Mouse (Mus musculus) MEL-GATA-1-ER (cell line): Measurements from ENCODE around the gene Maf.

Experiments
- DNase-seq: peaks from one replicate; pipeline ENCODE4 v3.0.0-alpha.2; 2012; ENCODE audit warnings: low read depth; ENCODE audit errors: extremely low read depth

Gene Maf

DNA sequence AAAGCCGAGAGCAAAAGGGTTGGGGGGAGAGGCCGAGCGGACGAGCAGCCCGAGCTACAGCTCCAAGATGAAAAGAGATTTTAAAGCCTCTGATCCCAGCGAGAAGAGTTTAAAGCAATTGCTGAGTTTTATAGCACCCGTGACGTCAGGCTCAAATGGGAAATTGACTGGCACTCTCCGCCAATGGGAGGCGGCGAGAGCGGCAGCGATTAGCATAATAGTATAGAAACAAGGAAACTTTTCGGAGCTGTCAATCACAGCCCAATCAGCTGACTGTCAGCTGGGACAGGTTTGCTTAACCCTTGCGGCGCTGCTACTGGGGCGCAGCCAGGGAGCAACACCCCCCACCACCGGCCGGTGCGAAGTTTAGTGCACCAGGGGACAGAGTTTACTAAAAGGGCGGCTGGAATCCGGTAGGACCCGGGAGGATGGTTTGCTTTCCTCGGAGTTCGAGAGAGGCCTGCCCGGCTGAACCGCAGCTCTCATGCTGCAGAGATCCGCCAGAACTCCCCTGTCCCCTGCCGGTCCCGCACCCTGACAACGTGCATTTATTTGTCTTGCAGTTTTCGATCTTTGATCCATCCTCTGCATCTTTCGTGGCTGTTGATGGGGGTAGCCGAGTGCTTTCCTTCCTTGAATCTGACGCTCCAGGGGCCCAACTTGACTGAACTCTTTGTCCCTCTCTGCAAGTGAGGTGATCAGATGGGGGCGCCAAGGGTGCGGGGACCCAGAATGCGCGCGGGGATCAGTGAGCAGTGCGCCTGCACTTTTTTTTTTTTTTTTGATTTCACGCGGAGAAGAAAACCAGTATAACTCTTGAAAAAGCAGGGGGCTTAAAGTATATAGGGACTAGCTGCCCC lies at the start of gene Maf:
TSS of gene Maf (minus strand) at position 64 of the 860 bp plus-strand sequence.
- no peak for DNase-seq

- DNase-seq, result no peak
Measured at GRCm38 (mm10) chr8:115756965-115757364, 49.4 kb upstream of the Maf start.

DNA sequence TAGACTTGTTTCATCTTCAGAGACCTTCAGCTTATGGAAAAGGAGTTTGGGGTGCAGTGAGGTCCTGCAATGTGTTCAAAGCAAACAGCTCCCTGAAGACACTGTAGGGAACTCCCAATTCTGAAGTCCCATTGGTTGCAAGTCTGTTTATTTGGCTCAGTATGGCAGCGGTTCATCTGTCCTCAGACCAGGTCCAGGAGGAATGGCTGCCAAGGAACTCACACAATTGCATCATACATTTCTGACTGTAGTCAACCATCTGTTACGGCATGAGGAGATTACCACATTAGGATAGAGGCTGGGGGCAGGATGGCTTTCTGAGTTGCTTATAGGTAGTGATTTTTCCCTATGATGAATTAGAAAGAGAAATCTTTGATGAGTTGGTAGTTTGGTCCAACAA lies 48.4 kb upstream of the Maf start:
- DNase-seq, result no peak

- DNase-seq, result no peak
Measured at GRCm38 (mm10) chr8:115754694-115755093, 47.1 kb upstream of the Maf start.

DNA sequence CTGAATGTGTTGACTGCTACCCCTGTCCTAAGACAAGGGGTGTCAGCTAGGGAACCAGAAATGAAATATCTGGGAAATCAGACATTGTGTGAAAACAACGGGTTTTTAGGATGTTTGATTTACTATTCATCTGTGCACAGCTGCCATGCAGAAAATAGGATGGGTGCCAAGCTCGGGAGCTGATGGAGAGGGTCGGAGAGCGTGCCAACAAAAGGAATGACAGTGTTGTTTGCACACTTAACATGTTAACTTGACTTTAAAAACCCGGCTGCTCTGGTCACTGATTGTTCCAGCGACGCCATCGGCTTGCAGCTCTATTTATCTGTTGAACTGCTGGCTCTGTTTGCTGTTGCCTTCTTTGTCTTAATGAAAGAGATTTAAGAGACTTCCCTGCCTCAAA lies 46.2 kb upstream of the Maf start:
- DNase-seq, result no peak

- no peak for DNase-seq
Measured at GRCm38 (mm10) chr8:115747426-115747825, 39.8 kb upstream of the Maf start.

DNA sequence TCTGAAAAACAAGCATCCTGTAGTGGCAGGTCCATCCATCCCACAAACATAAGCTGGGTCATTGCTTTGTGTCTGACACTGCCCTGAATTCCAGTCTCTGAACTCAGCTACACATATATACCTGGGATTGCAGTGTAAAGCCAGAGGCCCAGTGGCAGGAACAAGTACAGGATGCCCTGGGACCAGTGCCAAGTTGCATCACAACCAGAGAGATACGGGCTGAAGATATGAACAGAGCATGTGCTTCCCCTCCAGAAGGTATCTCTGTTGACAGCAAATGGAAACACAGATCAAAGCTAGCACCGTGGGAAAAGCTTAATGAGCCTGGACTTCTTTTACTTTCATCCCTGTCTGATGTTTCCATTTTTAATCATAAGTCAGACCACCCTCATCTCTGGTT lies 38.1 kb upstream of the Maf start:
- DNase-seq, result no peak

- DNase-seq, result no peak
Measured at GRCm38 (mm10) chr8:115743441-115743840, 35.8 kb upstream of the Maf start.

DNA sequence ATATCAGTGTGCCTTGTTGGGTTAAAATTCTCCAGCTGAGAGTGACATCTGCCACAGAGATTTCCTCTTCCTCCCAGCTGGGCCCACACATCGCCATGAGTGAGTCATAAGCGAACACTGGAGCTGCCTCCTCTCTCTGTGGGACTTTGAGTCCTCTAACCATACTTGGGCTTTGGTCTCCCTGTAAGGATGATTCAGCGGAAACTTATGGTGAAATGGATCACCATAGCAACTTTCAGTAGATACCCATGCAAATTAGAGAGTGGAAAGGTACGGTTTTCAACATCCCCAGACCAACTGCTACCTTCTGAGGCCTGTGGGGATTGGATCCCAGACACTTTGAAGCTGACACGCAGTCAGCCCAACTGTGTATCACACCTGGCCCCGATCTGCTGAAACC lies 35.1 kb upstream of the Maf start:
- no peak for DNase-seq

DNA sequence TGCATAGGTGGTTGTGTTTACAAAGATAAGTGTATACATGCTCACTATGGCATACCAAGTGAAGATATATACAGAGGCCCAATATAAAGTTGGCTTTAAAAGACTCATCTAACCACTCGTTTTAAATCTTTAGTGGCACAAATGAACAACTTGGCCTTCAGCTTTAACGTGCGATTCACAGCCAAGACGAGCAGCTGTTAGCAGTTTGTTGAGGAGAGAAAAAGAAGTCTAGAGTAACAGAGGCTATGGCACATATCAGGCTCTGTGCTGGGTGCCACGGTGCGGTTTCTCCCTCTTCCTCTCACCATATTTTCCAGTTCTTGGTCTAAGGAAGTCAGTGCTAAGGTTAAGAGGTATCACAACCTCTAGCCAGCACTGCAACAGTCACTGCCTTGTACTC lies 34.4 kb upstream of the Maf start:
- DNase-seq, result no peak

- no peak for DNase-seq
Measured at GRCm38 (mm10) chr8:115739756-115740155, 32.2 kb upstream of the Maf start.

GRCm38 (mm10) chr8:115732401-115732800 lies 24.8 kb upstream of the Maf start:
- DNase-seq, result no peak

GRCm38 (mm10) chr8:115726807-115727206 lies 19.2 kb upstream of the Maf start:
- no peak for DNase-seq

DNA sequence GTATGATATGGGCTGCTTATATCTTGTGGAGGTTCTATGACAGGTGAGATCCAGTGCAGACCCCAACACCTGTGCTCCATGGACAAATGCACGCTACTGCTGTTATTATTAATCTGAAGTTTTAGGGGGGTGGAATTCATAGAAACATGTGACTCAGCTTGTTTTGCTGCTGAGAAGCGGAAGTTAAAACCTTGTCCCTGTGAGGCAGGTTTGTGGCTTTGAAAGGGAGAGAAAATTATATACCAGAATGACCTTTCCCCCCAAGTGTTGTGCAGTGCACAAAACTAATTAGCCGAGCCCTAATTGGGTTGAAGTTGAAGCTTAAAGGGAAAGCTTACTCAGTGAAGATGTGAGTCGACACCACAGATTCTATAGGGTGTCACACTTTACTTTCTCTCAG lies 18.6 kb upstream of the Maf start:
- DNase-seq, result no peak

GRCm38 (mm10) chr8:115719126-115719525 lies 11.5 kb upstream of the Maf start:
- DNase-seq, result no peak

DNA sequence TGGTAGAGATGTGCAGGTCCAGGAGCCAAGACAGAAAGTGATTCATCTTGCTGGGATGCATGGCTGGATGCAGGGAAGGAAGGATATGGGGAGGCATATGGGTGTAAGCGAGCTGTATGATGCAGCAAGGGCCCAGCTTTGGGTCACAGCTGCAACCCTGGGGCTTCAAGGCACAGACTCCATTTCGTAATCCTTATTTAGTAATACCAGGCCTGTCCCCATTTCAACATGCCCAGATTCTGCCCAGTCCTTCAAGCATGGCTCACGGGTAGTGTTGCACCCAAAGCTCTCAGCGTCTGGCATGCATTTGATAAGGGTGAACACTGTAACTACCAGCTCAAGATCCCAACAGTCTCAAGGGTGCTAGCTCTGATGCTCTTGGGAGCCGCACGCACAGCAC lies 11.0 kb upstream of the Maf start:
- no peak for DNase-seq

DNA sequence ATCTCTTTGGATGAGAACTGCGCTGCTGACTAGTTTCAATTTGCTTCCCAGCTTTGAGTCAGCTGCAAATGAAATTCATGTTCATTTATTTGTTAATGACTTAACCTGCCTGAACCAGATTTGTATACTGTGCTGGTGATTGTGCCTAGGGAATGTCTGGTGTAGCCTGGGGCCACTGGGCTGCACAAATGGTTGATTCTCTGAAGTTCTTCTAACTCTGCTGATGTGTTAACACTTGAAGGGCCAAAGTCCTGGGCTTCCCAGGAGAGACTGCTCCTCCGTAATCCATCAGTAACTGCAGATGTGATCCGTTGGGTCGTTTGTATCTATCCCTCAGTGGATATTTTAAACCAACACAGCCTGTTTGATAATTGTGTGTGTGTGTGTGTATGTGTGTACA lies 7.7 kb upstream of the Maf start:
- DNase-seq, result no peak

GRCm38 (mm10) chr8:115711106-115711505 lies 3.5 kb upstream of the Maf start:
- no peak for DNase-seq

DNA sequence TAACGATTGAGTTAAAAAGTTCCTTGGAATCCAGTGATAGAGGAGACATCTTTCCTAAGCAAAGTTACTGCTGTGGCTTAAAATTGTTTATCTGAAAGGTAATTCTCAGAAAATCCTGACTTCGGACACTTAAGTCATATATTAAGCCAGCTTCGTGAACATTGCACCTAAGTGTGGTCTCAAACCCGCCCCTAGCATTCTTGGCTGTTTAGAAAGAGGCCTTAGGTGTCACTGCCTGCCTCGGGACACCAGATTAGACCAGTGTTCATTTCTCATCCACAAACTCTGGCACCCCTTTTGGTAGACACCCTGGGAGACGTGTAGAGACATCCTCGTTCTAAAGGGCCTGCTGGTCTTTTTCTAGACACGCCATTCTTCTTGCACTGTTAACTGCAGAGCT lies 2.3 kb upstream of the Maf start:
- DNase-seq, result no peak

DNA sequence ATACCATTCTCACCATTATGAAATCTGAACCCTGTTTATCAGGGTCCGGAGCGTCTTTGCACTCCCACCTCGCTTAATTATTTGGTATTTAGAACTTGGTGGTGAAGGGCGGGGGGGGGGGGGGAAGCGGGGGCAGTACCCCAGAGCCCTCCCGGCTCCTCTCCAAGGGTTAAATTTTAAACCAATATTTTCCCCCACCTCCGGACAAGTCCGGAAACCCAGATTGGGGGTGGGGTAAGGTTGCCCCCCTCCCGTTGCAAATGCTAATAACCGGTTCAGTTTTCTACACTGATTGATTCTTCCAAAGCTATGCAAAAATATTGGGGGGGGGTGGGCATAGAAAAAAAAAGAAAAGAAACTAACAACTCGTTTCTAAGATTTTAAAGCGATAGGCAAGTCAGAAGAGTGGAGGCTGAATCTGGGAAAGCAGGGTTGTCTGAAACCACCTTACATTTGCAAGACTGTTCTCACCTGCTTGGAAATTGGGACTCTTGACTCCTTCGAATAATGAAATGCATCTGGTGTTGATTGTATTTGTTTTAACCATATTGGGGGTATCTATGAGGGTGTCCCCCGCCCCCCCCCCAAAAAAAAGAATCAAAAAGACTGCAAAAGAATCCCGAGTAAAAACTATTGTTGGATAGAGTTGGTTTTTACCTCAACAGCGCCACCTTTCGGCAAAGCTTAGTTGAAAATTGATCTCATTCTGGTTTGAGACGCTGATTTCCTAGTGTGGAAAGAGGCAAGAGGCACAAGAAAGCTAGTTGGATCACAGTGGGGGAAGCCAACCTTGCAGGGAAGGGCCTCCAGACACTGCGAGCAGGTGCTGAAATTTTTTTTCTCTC lies 1.6 kb upstream of the Maf start:
- no peak for DNase-seq

DNA sequence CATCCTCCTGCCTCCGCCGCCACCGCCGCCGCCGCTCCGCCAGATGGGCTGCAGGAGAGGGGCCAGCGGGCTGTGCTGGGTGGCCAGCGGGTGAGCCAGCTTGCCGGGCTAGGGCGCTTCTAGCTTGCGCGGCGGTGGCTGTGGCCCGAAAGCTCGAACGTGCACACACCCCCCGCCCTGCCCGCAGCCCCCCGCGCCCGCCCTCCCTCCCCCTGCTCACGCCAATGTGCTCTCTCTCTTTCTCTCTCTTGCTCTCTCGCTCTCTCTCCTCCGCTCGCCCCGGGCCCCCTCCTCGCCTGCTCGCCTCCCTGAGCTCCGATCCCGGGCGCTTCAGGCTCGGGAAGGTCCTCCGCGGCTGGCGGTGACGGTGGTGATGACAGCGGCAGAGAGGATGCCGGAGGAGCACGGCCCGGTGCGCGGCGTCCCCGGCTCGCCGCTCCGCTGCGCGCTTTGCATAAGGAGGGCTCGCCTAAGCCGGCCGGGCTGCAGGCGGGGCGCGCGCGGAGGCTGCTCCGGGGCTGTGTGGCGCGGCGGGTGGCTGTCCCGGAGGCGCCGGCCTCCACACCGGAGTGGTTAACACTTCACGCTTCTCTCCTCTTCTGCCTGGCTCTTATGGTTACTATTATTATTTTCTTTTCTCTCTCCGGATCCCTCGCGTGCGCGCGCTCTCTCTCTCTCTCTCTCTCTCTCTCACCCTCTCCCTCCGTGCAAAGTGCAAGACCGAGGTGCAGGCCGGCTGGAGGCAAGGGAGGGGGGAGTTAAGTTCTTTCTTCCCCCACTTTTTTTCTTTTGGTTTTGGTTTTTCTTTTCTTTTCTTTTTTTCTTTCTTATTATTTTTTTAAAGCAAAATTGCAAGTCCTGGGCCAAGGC lies 498 bp downstream of the Maf start:
- no peak for DNase-seq

DNA sequence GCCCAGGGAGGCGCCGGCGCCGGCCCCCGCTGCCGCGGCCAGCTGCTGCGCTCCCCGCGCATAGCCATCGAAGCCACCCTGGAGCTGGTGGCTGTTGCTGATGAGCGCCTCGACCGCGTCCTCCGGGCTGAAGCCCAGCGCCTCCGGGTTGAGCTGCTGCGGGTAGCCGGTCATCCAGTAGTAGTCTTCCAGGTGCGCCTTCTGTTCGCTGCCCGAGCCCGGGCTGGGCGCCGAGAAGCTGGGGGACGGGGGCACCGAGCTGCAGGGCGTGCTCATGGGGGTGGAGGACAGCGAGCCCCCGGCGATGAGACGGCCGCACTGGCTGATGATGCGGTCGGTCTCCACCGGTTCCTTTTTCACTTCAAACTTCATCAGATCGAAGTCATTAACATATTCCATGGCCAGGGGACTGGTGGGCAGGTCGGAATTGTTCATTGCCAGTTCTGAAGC lies 1.2 kb downstream of the Maf start:
- DNase-seq, result no peak
